Mouse (Mus musculus): ENCODE measurements around the gene Prmt7.

- TF ChIP-seq CTCF (IDR thresholded peaks at IDR 0.05; ENCODE audit: low read depth) (no peak), EP300 (IDR thresholded peaks at IDR 0.05; ENCODE audit: low read depth) (no peak)
Observed at GRCm38 (mm10) chr8:106260894-106261293, 50.2 kb downstream of the Prmt7 start.

Data from liver, postnatal 0 days (tissue).